29 mouse cellular contexts compared by ENCODE assay signal in genomic region chr2:45793561-45793960, GRCm38 (mm10).
DNase-seq lines count a peak whose midpoint lies in the region; ATAC-seq and TF ChIP-seq lines count a peak whose summit lies in the region.
"Had no signal": no experiment of that assay in that cellular context is flagged by ENCODE, and none has a peak within 500 bp of the region (broad histone marks: within the 10 kb centered on the region; RNA-seq: fewer than 3 reads in every experiment).

No protein-coding gene starts in this region.

- ATAC-seq in hindbrain, embryonic 11.5 days (ENCODE audit: low FRiP score), result 0 out of 2 replicates have a peak, but pooled peaks have one; percentile 45
- no peak for ATAC-seq in hindbrain, embryonic 16.5 days
- ATAC-seq in kidney, postnatal 0 days (replicated peaks; ENCODE audit: low FRiP score, low read depth), result no peak
- ATAC-seq: inflammation-experienced regulatory T-cells, adult 6 months had no signal

- H3K27ac ChIP-seq in hindbrain, embryonic 11.5 days (ENCODE audit: low read depth, low read length), result no peak overlapping the region
- H3K27ac ChIP-seq in hindbrain, embryonic 16.5 days (ENCODE audit: low read depth, low read length), result no peak overlapping the region
- H3K27ac ChIP-seq in kidney, postnatal 0 days, result no peak overlapping the region
- H3K27ac ChIP-seq: heart, embryonic 10.5 days; heart, embryonic 15.5 days; hindbrain, embryonic 14.5 days; limb, embryonic 12.5 days; lung, embryonic 15.5 days; midbrain, embryonic 12.5 days; neural tube, embryonic 12.5 days; stomach, postnatal 0 days had no signal

- no peak for TF ChIP-seq CTCF in kidney, postnatal 0 days (IDR thresholded peaks at IDR 0.05; ENCODE audit: low read depth)

- no peaks in the 10 kb centered on the region for H3K36me3 ChIP-seq in hindbrain, embryonic 11.5 days (ENCODE audit: control insufficient read depth, insufficient read depth, low read length)
- H3K36me3 ChIP-seq in hindbrain, embryonic 16.5 days (ENCODE audit: control insufficient read depth, insufficient read depth, low read length), result no peaks in the 10 kb centered on the region
- H3K36me3 ChIP-seq in kidney, postnatal 0 days (ENCODE audit: insufficient read depth, low read length), result no peaks in the 10 kb centered on the region
- H3K36me3 ChIP-seq: G1E; heart, embryonic 10.5 days; heart, embryonic 15.5 days; limb, embryonic 12.5 days; lung, embryonic 15.5 days; midbrain, embryonic 12.5 days; neural tube, embryonic 12.5 days had no signal

- H3K4me3 ChIP-seq in hindbrain, embryonic 11.5 days (ENCODE audit: low read depth, low read length), result no peak overlapping the region
- no peak overlapping the region for H3K4me3 ChIP-seq in hindbrain, embryonic 16.5 days (ENCODE audit: low read length)
- no peak overlapping the region for H3K4me3 ChIP-seq in kidney, postnatal 0 days (replicated peaks; ENCODE audit: low read depth, low read length)
- H3K4me3 ChIP-seq: heart, embryonic 10.5 days; heart, embryonic 15.5 days; limb, embryonic 12.5 days; lung, embryonic 15.5 days; midbrain, embryonic 12.5 days; myocyte; neural tube, embryonic 12.5 days had no signal

- DNase-seq in cerebellum, postnatal 14 days, result peak; percentile 8 to 20
- no peak for DNase-seq in cerebellum, adult 8-10 months
- DNase-seq in hindbrain, embryonic 11.5 days (ENCODE audit: low spot score), result no peak
- DNase-seq in kidney, postnatal 0 days (ENCODE audit: low spot score), result peak; percentile 31
- no peak for DNase-seq in kidney, adult 11 months
- DNase-seq in spleen, adult 18-20 months, result no peak
- DNase-seq: adrenal gland, adult 8-10 months; cerebellum, adult 11 months; cerebellum, adult 9-11 months; gastrocnemius, postnatal 10 days; kidney, adult 18-20 months; kidney, postnatal 4 days; layer of hippocampus, postnatal 36 days; right cerebral cortex, adult 18-20 months; thymus, adult 18-20 months; thymus, postnatal 25 days had no signal

- no peaks in the 10 kb centered on the region for H3K9me3 ChIP-seq in hindbrain, embryonic 11.5 days (ENCODE audit: control insufficient read depth, low read length)
- no peaks in the 10 kb centered on the region for H3K9me3 ChIP-seq in hindbrain, embryonic 16.5 days (ENCODE audit: control insufficient read depth, low read length)
- H3K9me3 ChIP-seq in kidney, postnatal 0 days (replicated peaks; ENCODE audit: low read length), result no peaks in the 10 kb centered on the region
- H3K9me3 ChIP-seq: G1E; heart, embryonic 10.5 days; heart, embryonic 15.5 days; limb, embryonic 12.5 days; lung, embryonic 15.5 days; midbrain, embryonic 12.5 days; neural tube, embryonic 12.5 days had no signal

- 60% methylated on average over 3 of the region's 3 CpGs for WGBS in hindbrain, embryonic 11.5 days
- WGBS in hindbrain, embryonic 16.5 days, result 62% methylated on average over 3 of the region's 3 CpGs
- 34% methylated on average over 3 of the region's 3 CpGs for WGBS in kidney, postnatal 0 days

- H3K27me3 ChIP-seq in hindbrain, embryonic 11.5 days (ENCODE audit: control insufficient read depth, insufficient read depth, low read length), result no peaks in the 10 kb centered on the region
- no peaks in the 10 kb centered on the region for H3K27me3 ChIP-seq in hindbrain, embryonic 16.5 days (replicated peaks; ENCODE audit: control insufficient read depth, insufficient read depth, low read length)
- no peaks in the 10 kb centered on the region for H3K27me3 ChIP-seq in kidney, postnatal 0 days (ENCODE audit: insufficient read depth, low read length)
- H3K27me3 ChIP-seq: heart, embryonic 15.5 days; lung, embryonic 15.5 days; neural tube, embryonic 12.5 days had no signal

- no peaks in the 10 kb centered on the region; the same call in 1 of the 2 replicates for H3K4me1 ChIP-seq in hindbrain, embryonic 11.5 days (replicated peaks; ENCODE audit: control insufficient read depth, insufficient read depth, low read length)
- no peaks in the 10 kb centered on the region for H3K4me1 ChIP-seq in hindbrain, embryonic 16.5 days (ENCODE audit: control insufficient read depth, insufficient read depth, low read depth, low read length)
- no peaks in the 10 kb centered on the region for H3K4me1 ChIP-seq in kidney, postnatal 0 days (replicated peaks; ENCODE audit: insufficient read depth, low read length)
- H3K4me1 ChIP-seq: heart, embryonic 10.5 days; heart, embryonic 15.5 days; lung, embryonic 15.5 days; neural tube, embryonic 12.5 days had no signal

- H3K4me2 ChIP-seq in hindbrain, embryonic 11.5 days (replicated peaks; ENCODE audit: low read depth, low read length), result no peak overlapping the region
- no peak overlapping the region for H3K4me2 ChIP-seq in hindbrain, embryonic 16.5 days (ENCODE audit: low read length)
- no peak overlapping the region for H3K4me2 ChIP-seq in kidney, postnatal 0 days (ENCODE audit: low read length)
- H3K4me2 ChIP-seq: heart, embryonic 15.5 days; hindbrain, embryonic 14.5 days; limb, embryonic 12.5 days; liver, embryonic 11.5 days; lung, embryonic 15.5 days; midbrain, embryonic 12.5 days; neural tube, embryonic 12.5 days had no signal

- H3K9ac ChIP-seq in hindbrain, embryonic 11.5 days (ENCODE audit: low read depth, low read length), result no peak overlapping the region
- H3K9ac ChIP-seq in hindbrain, embryonic 16.5 days (ENCODE audit: low read depth, low read length), result no peak overlapping the region
- no peak overlapping the region for H3K9ac ChIP-seq in kidney, postnatal 0 days (ENCODE audit: low read depth, low read length)
- H3K9ac ChIP-seq: heart, embryonic 15.5 days; hindbrain, embryonic 14.5 days; limb, embryonic 12.5 days; lung, embryonic 15.5 days; midbrain, embryonic 12.5 days; neural tube, embryonic 12.5 days had no signal

Comparison
In these comparisons a context has a peak if more than half of its experiments do, and no peak if none do; other contexts are left out.
1. DNase-seq: peak in cerebellum, postnatal 14 days (2 of 2) and kidney, postnatal 0 days (single experiment); none in cerebellum, adult 8-10 months (single experiment), hindbrain, embryonic 11.5 days (single experiment), kidney, adult 11 months (single experiment) and spleen, adult 18-20 months (0 of 2).